Mouse (Mus musculus) kidney, adult 2 months (tissue): Measurements from ENCODE around the gene Stk40. TPM values are rescaled to one million over a fixed set of nuclear protein-coding genes. Genes with fewer than 3 reads are reported as not detected.

Experiments used
- DNase-seq: peaks from one replicate; pipeline ENCODE4 v3.0.0; 2021
- H3K27ac ChIP-seq: fragments of 200-500 bp; 2 replicates; pipeline ENCODE4 v1.5.1; 2012; ENCODE audit warnings: low read depth, low read length, control low read depth, inconsistent platforms; ENCODE audit not compliant: insufficient read depth
- H3K27me3 ChIP-seq: fragments of 200-500 bp; replicated peaks from 2 replicates; pipeline ENCODE4 v1.6.1; 2012; ENCODE audit warnings: mild to moderate bottlenecking, moderate library complexity, low read length, inconsistent platforms; ENCODE audit not compliant: control insufficient read depth, insufficient read depth
- H3K36me3 ChIP-seq: fragments of 200-500 bp; 2 replicates; pipeline ENCODE4 v1.6.1; 2012; ENCODE audit warnings: mild to moderate bottlenecking, moderate library complexity, low read length, inconsistent platforms; ENCODE audit not compliant: control insufficient read depth, insufficient read depth
- H3K4me1 ChIP-seq: fragments of 200-500 bp; 2 replicates; pipeline ENCODE4 v1.6.1; 2011; ENCODE audit warnings: low read length; ENCODE audit not compliant: control insufficient read depth, insufficient read depth
- H3K4me3 ChIP-seq: fragments of 200-500 bp; 2 replicates; pipeline ENCODE4 v1.5.1; 2011; ENCODE audit warnings: mild to moderate bottlenecking, low read depth, low read length, control low read depth; ENCODE audit not compliant: insufficient read depth
- CTCF ChIP-seq: fragments of 200-500 bp; conservative IDR thresholded peaks from 2 replicates; pipeline ENCODE4 v1.5.1; 2011; ENCODE audit warnings: low read depth, mild to moderate bottlenecking, control low read depth, low read length, moderate library complexity, mixed read lengths; ENCODE audit not compliant: insufficient read depth, insufficient read length
- POLR2A ChIP-seq: fragments of 200-500 bp; IDR thresholded peaks from one replicate; pipeline ENCODE4 v1.6.1; 2011; ENCODE audit warnings: low read depth, low read length, control low read depth
- WGBS: fragments of 180-500 bp; shearing (Covaris S2); methylation state at CpG from one replicate; pipeline ENCODE4 v1.1.7; 2018; 5-methylcytosine and 5-hydroxymethylcytosine counted together
- polyA plus RNA-seq: library from polyadenylated mRNA; depleted of rRNA; stranded (reverse); fragments of >200 nt; gene quantifications from 2 replicates; pipeline ENCODE4 v1.2.3, GENCODE M21; 2012

The Stk40 gene
- polyA plus RNA-seq, 1 experiment, result 38.9 TPM

- H3K27me3 ChIP-seq, result no peaks in the 10 kb centered on the region
- TF ChIP-seq CTCF (no peak), POLR2A (no peak)
- WGBS, result 69% methylated on average over 4 of the region's 4 CpGs
- peaks cover 2% of the 10 kb centered on the region; the same call in 1 of the 2 replicates for H3K36me3 ChIP-seq
- H3K4me1 ChIP-seq, result no peaks in the 10 kb centered on the region
- DNase-seq, result no peak
- no peak overlapping the region for H3K4me3 ChIP-seq
- no peak overlapping the region for H3K27ac ChIP-seq
Measured at GRCm38 (mm10) chr4:126137773-126138172, 34.0 kb downstream of the Stk40 start.

- peak; percentile 65 for DNase-seq
- no peak for TF ChIP-seq POLR2A
- no peak for TF ChIP-seq CTCF
- Histone ChIP-seq H3K4me3 (no peak overlapping the region), H3K27me3 (no peaks in the 10 kb centered on the region), H3K36me3 (peaks cover 2% of the 10 kb centered on the region; the same call in 1 of the 2 replicates), H3K4me1 (0 out of 2 replicates have a peak, but pooled peaks cover 6% of the 10 kb centered on the region), H3K27ac (peak overlapping the region; percentile 55; the same call in 1 of the 2 replicates)
- WGBS, result 62% methylated on average over 5 of the region's 5 CpGs
Measured at GRCm38 (mm10) chr4:126141021-126141420, 37.3 kb downstream of the Stk40 start.

GRCm38 (mm10) chr4:126145396-126145795 lies 41.6 kb downstream of the Stk40 start:
- DNase-seq, result peak; percentile 74
- Histone ChIP-seq H3K36me3 (no peaks in the 10 kb centered on the region; the same call in 1 of the 2 replicates), H3K27me3 (no peaks in the 10 kb centered on the region), H3K4me1 (0 out of 2 replicates have a peak, but pooled peaks cover 11% of the 10 kb centered on the region), H3K27ac (peak overlapping the region; percentile 58), H3K4me3 (no peak overlapping the region)
- no peak for TF ChIP-seq POLR2A
- no peak for TF ChIP-seq CTCF
- 46% methylated on average over 4 of the region's 4 CpGs for WGBS

- Histone ChIP-seq H3K27ac (peak overlapping the region; percentile 91), H3K36me3 (no peaks in the 10 kb centered on the region; the same call in 1 of the 2 replicates), H3K4me3 (no peak overlapping the region), H3K4me1 (peaks cover 17% of the 10 kb centered on the region; the same call in 1 of the 2 replicates), H3K27me3 (no peaks in the 10 kb centered on the region)
- TF ChIP-seq CTCF (no peak), POLR2A (no peak)
- no peak for DNase-seq
- WGBS, result 39% methylated on average over 9 of the region's 9 CpGs
Measured at GRCm38 (mm10) chr4:126146974-126147532, 43.3 kb downstream of the Stk40 start.

- H3K27me3 ChIP-seq, result no peaks in the 10 kb centered on the region
- H3K4me3 ChIP-seq, result peak within 1 kb of the TSS; percentile 78
- no peak for TF ChIP-seq POLR2A
- no peak for TF ChIP-seq CTCF
- peak within 1 kb of the TSS; percentile 92 for H3K27ac ChIP-seq
- peaks cover 17% of the 10 kb centered on the region; the same call in 1 of the 2 replicates for H3K4me1 ChIP-seq
- no peaks in the 10 kb centered on the region; the same call in 1 of the 2 replicates for H3K36me3 ChIP-seq
- 4% methylated on average over 24 of the region's 24 CpGs for WGBS
- DNase-seq, result peak; percentile 93
Measured at GRCm38 (mm10) chr4:126147533-126148160, 43.9 kb downstream of the Stk40 start, which contains the start of gene Eva1b. Gene Eva1b (plus strand): TSS chr4:126147744.

GRCm38 (mm10) chr4:126148161-126148961 lies 44.6 kb downstream of the Stk40 start:
- under 1% methylated on average over 66 of the region's 67 CpGs for WGBS
- Histone ChIP-seq H3K27me3 (no peaks in the 10 kb centered on the region), H3K27ac (peak overlapping the region; percentile 92), H3K4me3 (peak overlapping the region; percentile 78), H3K36me3 (no peaks in the 10 kb centered on the region; the same call in 1 of the 2 replicates), H3K4me1 (peaks cover 17% of the 10 kb centered on the region; the same call in 1 of the 2 replicates)
- peak; percentile 87 for DNase-seq
- TF ChIP-seq POLR2A (no peak), CTCF (0 out of 2 replicates have a peak, but pooled peaks have one; percentile 9)
